Mouse (Mus musculus): ENCODE measurements around the gene Tpm3.
"Not testable (repeated sequence)": the region's sequence is repeated elsewhere in the genome, so short reads cannot be mapped to it uniquely, and the experiment has no call there.

The Tpm3 gene

GRCm38 (mm10) chr3:90084790-90085189 lies 12.3 kb downstream of the Tpm3 start:
- no peak for DNase-seq

GRCm38 (mm10) chr3:90085281-90085680 lies 12.8 kb downstream of the Tpm3 start:
- DNase-seq = no peak

GRCm38 (mm10) chr3:90086068-90086467 lies 13.6 kb downstream of the Tpm3 start:
- DNase-seq = no peak

- no peak for DNase-seq
These were observed 16.2 kb downstream of the Tpm3 start for GRCm38 (mm10) chr3:90088617-90089016.

- DNase-seq = no peak
These were observed 18.4 kb downstream of the Tpm3 start for GRCm38 (mm10) chr3:90090892-90091291.

- DNase-seq = no peak
These were observed 22.0 kb downstream of the Tpm3 start for GRCm38 (mm10) chr3:90094453-90094852.

- DNase-seq = no peak
These were observed 25.5 kb downstream of the Tpm3 start for GRCm38 (mm10) chr3:90097928-90098327.

GRCm38 (mm10) chr3:90101010-90101409 lies 28.6 kb downstream of the Tpm3 start:
- DNase-seq = no peak

- no peak for DNase-seq
These were observed 29.2 kb downstream of the Tpm3 start for GRCm38 (mm10) chr3:90101673-90102072.

- no peak for DNase-seq
These were observed 29.8 kb downstream of the Tpm3 start for GRCm38 (mm10) chr3:90102239-90102638.

- no peak for DNase-seq
These were observed 30.7 kb downstream of the Tpm3 start for GRCm38 (mm10) chr3:90103176-90103575.

- no peak for DNase-seq
These were observed 31.5 kb downstream of the Tpm3 start, which contains the start of gene Nup210l for GRCm38 (mm10) chr3:90103938-90104337. Gene Nup210l, plus strand, starts transcription at chr3:90104132.

GRCm38 (mm10) chr3:90111706-90112105 lies 39.3 kb downstream of the Tpm3 start:
- DNase-seq = no peak

GRCm38 (mm10) chr3:90114342-90114741 lies 41.9 kb downstream of the Tpm3 start:
- DNase-seq = no peak

- DNase-seq = no peak
These were observed 43.1 kb downstream of the Tpm3 start for GRCm38 (mm10) chr3:90115526-90115925.

GRCm38 (mm10) chr3:90118132-90118790 lies 45.8 kb downstream of the Tpm3 start:
- peak; percentile 22 for DNase-seq

GRCm38 (mm10) chr3:90122036-90122435 lies 49.6 kb downstream of the Tpm3 start:
- not testable (repeated sequence) for DNase-seq

- no peak for DNase-seq
These were observed 53.3 kb downstream of the Tpm3 start for GRCm38 (mm10) chr3:90125710-90126109.

- no peak for DNase-seq
These were observed 55.4 kb downstream of the Tpm3 start for GRCm38 (mm10) chr3:90127881-90128280.

GRCm38 (mm10) chr3:90132745-90133144 lies 60.3 kb downstream of the Tpm3 start:
- DNase-seq = no peak

GRCm38 (mm10) chr3:90133331-90133730 lies 60.9 kb downstream of the Tpm3 start:
- DNase-seq = no peak

- DNase-seq = no peak
These were observed 62.0 kb downstream of the Tpm3 start for GRCm38 (mm10) chr3:90134483-90134882.

- no peak for DNase-seq
These were observed 62.5 kb downstream of the Tpm3 start for GRCm38 (mm10) chr3:90134993-90135392.

GRCm38 (mm10) chr3:90136660-90137059 lies 64.2 kb downstream of the Tpm3 start:
- peak; percentile 26 for DNase-seq

GRCm38 (mm10) chr3:90137606-90138005 lies 65.2 kb downstream of the Tpm3 start:
- no peak for DNase-seq

Data from right cerebral cortex, postnatal 14 days (tissue).